Mouse (Mus musculus) liver, embryonic 12.5 days (tissue): ENCODE results near the gene Tec. TPM values are rescaled to one million over a fixed set of nuclear protein-coding genes. Genes with fewer than 3 reads are reported as not detected.

Source experiments
- ATAC-seq: fragments of 200-750 bp; cut with Nextera tagmentation; 2 replicates; pipeline ENCODE4 v1.8.0; 2017; ENCODE audit warnings: moderate number of reproducible peaks, mild to moderate bottlenecking, moderate library complexity
- H3K27ac ChIP-seq: fragments of 300-500 bp; sonication (generic); 2 replicates; pipeline ENCODE4 v1.5.1; 2016; ENCODE audit warnings: mild to moderate bottlenecking
- H3K27me3 ChIP-seq: fragments of 300-500 bp; sonication (generic); replicated peaks from 2 replicates; pipeline ENCODE4 v1.6.1; 2016; ENCODE audit warnings: mild to moderate bottlenecking, moderate library complexity
- H3K36me3 ChIP-seq: fragments of 300-500 bp; sonication (generic); 2 replicates; pipeline ENCODE4 v1.6.1; 2016; ENCODE audit warnings: mild to moderate bottlenecking, moderate library complexity
- H3K4me1 ChIP-seq: fragments of 300-500 bp; sonication (generic); 2 replicates; pipeline ENCODE4 v1.6.1; 2016
- H3K4me2 ChIP-seq: fragments of 300-500 bp; sonication (generic); 2 replicates; pipeline ENCODE4 v1.6.1; 2016; ENCODE audit warnings: mild to moderate bottlenecking, moderate library complexity
- H3K4me3 ChIP-seq: fragments of 300-500 bp; sonication (generic); 2 replicates; pipeline ENCODE4 v1.5.1; 2016; ENCODE audit warnings: mild to moderate bottlenecking, moderate library complexity
- H3K9ac ChIP-seq: fragments of 300-500 bp; sonication (generic); 2 replicates; pipeline ENCODE4 v1.6.1; 2016; ENCODE audit warnings: mild to moderate bottlenecking, moderate library complexity
- H3K9me3 ChIP-seq: fragments of 300-500 bp; sonication (generic); replicated peaks from 2 replicates; pipeline ENCODE4 v1.6.1; 2016; ENCODE audit warnings: mild to moderate bottlenecking, moderate library complexity
- WGBS: fragments of 180-500 bp; shearing (Covaris S2); methylation state at CpG from one replicate; pipeline ENCODE4 v1.1.7; 2016; ENCODE audit not compliant: insufficient replicate concordance; 5-methylcytosine and 5-hydroxymethylcytosine counted together
- polyA plus RNA-seq: library from polyadenylated mRNA; unstranded; fragments of >200 nt; fragmentation: Nextera tagmentation; extraction: Ambion mirVana; gene quantifications from 2 replicates; pipeline ENCODE4 v1.2.1, GENCODE M21; 2016

The Tec gene
- polyA plus RNA-seq, 1 experiment from 2014 or later = 7.3 TPM

- no peak overlapping the region for H3K9ac ChIP-seq
- peak overlapping the region; percentile 37 for H3K4me2 ChIP-seq
- no peaks in the 10 kb centered on the region for H3K9me3 ChIP-seq
- H3K36me3 ChIP-seq = no peaks in the 10 kb centered on the region
- no peaks in the 10 kb centered on the region for H3K27me3 ChIP-seq
- peak; percentile 73 for ATAC-seq
- H3K27ac ChIP-seq = no peak overlapping the region
- WGBS = 32% methylated on average over 13 of the region's 13 CpGs
- H3K4me3 ChIP-seq = no peak overlapping the region
- peaks cover 13% of the 10 kb centered on the region; the same call in 1 of the 2 replicates for H3K4me1 ChIP-seq
Observed at GRCm38 (mm10) chr5:72758925-72759924, 109.1 kb downstream of the Tec start.

- ATAC-seq = no peak
- no peak overlapping the region for H3K9ac ChIP-seq
- H3K9me3 ChIP-seq = no peaks in the 10 kb centered on the region
- no peak overlapping the region for H3K27ac ChIP-seq
- no peak overlapping the region for H3K4me2 ChIP-seq
- H3K27me3 ChIP-seq = no peaks in the 10 kb centered on the region
- H3K36me3 ChIP-seq = no peaks in the 10 kb centered on the region
- 74% methylated on average over 18 of the region's 18 CpGs for WGBS
- H3K4me3 ChIP-seq = no peak overlapping the region
- peaks cover 13% of the 10 kb centered on the region; the same call in 1 of the 2 replicates for H3K4me1 ChIP-seq
Observed at GRCm38 (mm10) chr5:72757155-72757773, 111.0 kb downstream of the Tec start.

GRCm38 (mm10) chr5:72755941-72756340, 112.3 kb downstream of the Tec start:
- ATAC-seq = no peak
- H3K4me1 ChIP-seq = peaks cover 13% of the 10 kb centered on the region; the same call in 1 of the 2 replicates
- WGBS = 79% methylated on average over 8 of the region's 8 CpGs
- H3K9ac ChIP-seq = no peak overlapping the region
- no peaks in the 10 kb centered on the region for H3K27me3 ChIP-seq
- H3K9me3 ChIP-seq = no peaks in the 10 kb centered on the region
- no peak overlapping the region for H3K4me3 ChIP-seq
- H3K27ac ChIP-seq = no peak overlapping the region
- no peak overlapping the region for H3K4me2 ChIP-seq
- no peaks in the 10 kb centered on the region for H3K36me3 ChIP-seq

- H3K4me1 ChIP-seq = peaks cover 13% of the 10 kb centered on the region; the same call in 1 of the 2 replicates
- no peaks in the 10 kb centered on the region for H3K9me3 ChIP-seq
- H3K27me3 ChIP-seq = no peaks in the 10 kb centered on the region
- no peak overlapping the region for H3K9ac ChIP-seq
- no peaks in the 10 kb centered on the region for H3K36me3 ChIP-seq
- 69% methylated on average over 2 of the region's 2 CpGs for WGBS
- no peak overlapping the region for H3K4me3 ChIP-seq
- H3K4me2 ChIP-seq = no peak overlapping the region
- no peak for ATAC-seq
- H3K27ac ChIP-seq = no peak overlapping the region
Observed at GRCm38 (mm10) chr5:72755035-72755434, 113.2 kb downstream of the Tec start.

GRCm38 (mm10) chr5:72752585-72752984, 115.7 kb downstream of the Tec start, which contains the start of gene Txk:
TSS of gene Txk (minus strand) at chr5:72752777.
- no peak within 1 kb of the TSS for H3K9ac ChIP-seq
- no peak within 1 kb of the TSS for H3K4me3 ChIP-seq
- H3K36me3 ChIP-seq = no peaks in the 10 kb centered on the region
- H3K4me1 ChIP-seq = peaks cover 13% of the 10 kb centered on the region
- 57% methylated on average over 5 of the region's 5 CpGs for WGBS
- no peaks in the 10 kb centered on the region for H3K9me3 ChIP-seq
- ATAC-seq = no peak
- no peak within 1 kb of the TSS for H3K27ac ChIP-seq
- no peaks in the 10 kb centered on the region for H3K27me3 ChIP-seq
- no peak within 1 kb of the TSS for H3K4me2 ChIP-seq

- no peaks in the 10 kb centered on the region for H3K36me3 ChIP-seq
- no peak overlapping the region for H3K4me2 ChIP-seq
- H3K27ac ChIP-seq = no peak overlapping the region
- H3K9ac ChIP-seq = no peak overlapping the region
- H3K4me3 ChIP-seq = no peak overlapping the region
- WGBS = 70% methylated on average over 7 of the region's 7 CpGs
- H3K27me3 ChIP-seq = no peaks in the 10 kb centered on the region
- ATAC-seq = no peak
- no peaks in the 10 kb centered on the region for H3K9me3 ChIP-seq
- peaks cover 13% of the 10 kb centered on the region for H3K4me1 ChIP-seq
Observed at GRCm38 (mm10) chr5:72751056-72751758, 117.1 kb downstream of the Tec start.

- H3K4me1 ChIP-seq = peaks cover 13% of the 10 kb centered on the region
- H3K27ac ChIP-seq = no peak overlapping the region
- ATAC-seq = no peak
- no peak overlapping the region for H3K9ac ChIP-seq
- H3K4me2 ChIP-seq = no peak overlapping the region
- no peaks in the 10 kb centered on the region for H3K27me3 ChIP-seq
- no peaks in the 10 kb centered on the region for H3K36me3 ChIP-seq
- 76% methylated on average over 5 of the region's 5 CpGs for WGBS
- no peaks in the 10 kb centered on the region for H3K9me3 ChIP-seq
- H3K4me3 ChIP-seq = no peak overlapping the region
Observed at GRCm38 (mm10) chr5:72750226-72750625, 118.1 kb downstream of the Tec start.

GRCm38 (mm10) chr5:72748659-72749265, 119.5 kb downstream of the Tec start:
- Histone ChIP-seq H3K36me3 (no peaks in the 10 kb centered on the region), H3K9ac (no peak overlapping the region), H3K4me3 (no peak overlapping the region), H3K4me2 (no peak overlapping the region), H3K9me3 (no peaks in the 10 kb centered on the region), H3K27ac (no peak overlapping the region), H3K27me3 (no peaks in the 10 kb centered on the region), H3K4me1 (peaks cover 12% of the 10 kb centered on the region)
- WGBS = 46% methylated on average over 7 of the region's 7 CpGs
- ATAC-seq = peak; percentile 57; the same call in 1 of the 2 replicates

GRCm38 (mm10) chr5:72747384-72747783, 120.9 kb downstream of the Tec start:
- Histone ChIP-seq H3K4me3 (no peak overlapping the region), H3K4me1 (peaks cover 9% of the 10 kb centered on the region)

GRCm38 (mm10) chr5:72746461-72746860, 121.8 kb downstream of the Tec start:
- Histone ChIP-seq H3K4me2 (no peak overlapping the region), H3K27ac (no peak overlapping the region), H3K36me3 (no peaks in the 10 kb centered on the region), H3K9ac (no peak overlapping the region), H3K4me3 (no peak overlapping the region), H3K27me3 (no peaks in the 10 kb centered on the region), H3K9me3 (no peaks in the 10 kb centered on the region), H3K4me1 (peaks cover 9% of the 10 kb centered on the region)
- WGBS = 50% methylated on average over 4 of the region's 4 CpGs
- ATAC-seq = no peak

More at GRCm38 (mm10) chr5:72747384-72747783, 120.9 kb downstream of the Tec start:
- Histone ChIP-seq H3K9me3 (no peaks in the 10 kb centered on the region), H3K36me3 (no peaks in the 10 kb centered on the region), H3K4me2 (no peak overlapping the region), H3K9ac (no peak overlapping the region), H3K27me3 (no peaks in the 10 kb centered on the region), H3K27ac (no peak overlapping the region)
- WGBS = 68% methylated on average over 4 of the region's 4 CpGs
- no peak for ATAC-seq

- no peak overlapping the region for H3K4me3 ChIP-seq
- WGBS = 81% methylated on average over 6 of the region's 6 CpGs
- no peaks in the 10 kb centered on the region for H3K36me3 ChIP-seq
- no peaks in the 10 kb centered on the region for H3K27me3 ChIP-seq
- H3K4me1 ChIP-seq = no peaks in the 10 kb centered on the region
- H3K27ac ChIP-seq = no peak overlapping the region
- no peak overlapping the region for H3K4me2 ChIP-seq
- H3K9ac ChIP-seq = no peak overlapping the region
- H3K9me3 ChIP-seq = no peaks in the 10 kb centered on the region
- no peak for ATAC-seq
Observed at GRCm38 (mm10) chr5:72743103-72743502, 125.2 kb downstream of the Tec start.
